Mouse (Mus musculus): ENCODE measurements at regions not wholly inside any gene's neighbourhood (a gene's known extent, or its start where the extent isn't known, plus 50 kb on each side); places are given as distances from the start of the nearest gene placed in this dataset.
A peak's percentile ranks its signal among the peaks of the same experiment; 100 is the strongest.

GRCm38 (mm10) chr16:84646172-84646684, 89.3 kb downstream of the Mrpl39 start:
- Histone ChIP-seq H3K27ac (no peak overlapping the region), H3K4me2 (no peak overlapping the region), H3K4me3 (no peak overlapping the region), H3K4me1 (no peaks in the 10 kb centered on the region), H3K9ac (no peak overlapping the region), H3K36me3 (no peaks in the 10 kb centered on the region), H3K27me3 (no peaks in the 10 kb centered on the region), H3K9me3 (no peaks in the 10 kb centered on the region)
- WGBS: 55% methylated on average over 8 of the region's 8 CpGs
- ATAC-seq (ENCODE audit: insufficient number of reproducible peaks, low FRiP score, low TSS enrichment, low read depth): no peak

GRCm38 (mm10) chr16:84650646-84651045, 84.9 kb downstream of the Mrpl39 start:
- ATAC-seq (ENCODE audit: insufficient number of reproducible peaks, low FRiP score, low TSS enrichment, low read depth): no peak
- Histone ChIP-seq H3K9me3 (no peaks in the 10 kb centered on the region), H3K9ac (no peak overlapping the region), H3K4me1 (no peaks in the 10 kb centered on the region), H3K36me3 (no peaks in the 10 kb centered on the region), H3K27ac (no peak overlapping the region), H3K4me3 (no peak overlapping the region), H3K4me2 (no peak overlapping the region), H3K27me3 (no peaks in the 10 kb centered on the region)
- 74% methylated on average over 1 of the region's 1 CpGs for WGBS

- H3K4me2 ChIP-seq: no peak overlapping the region
- no peaks in the 10 kb centered on the region for H3K9me3 ChIP-seq
- H3K4me3 ChIP-seq: no peak overlapping the region
- H3K36me3 ChIP-seq: no peaks in the 10 kb centered on the region
- ATAC-seq (ENCODE audit: insufficient number of reproducible peaks, low FRiP score, low TSS enrichment, low read depth): no peak
- no peak overlapping the region for H3K27ac ChIP-seq
- no peaks in the 10 kb centered on the region for H3K4me1 ChIP-seq
- no peak overlapping the region for H3K9ac ChIP-seq
- WGBS: 77% methylated on average over 1 of the region's 1 CpGs
- H3K27me3 ChIP-seq: no peaks in the 10 kb centered on the region
Measured at GRCm38 (mm10) chr16:84653873-84654272, 81.7 kb downstream of the Mrpl39 start.

GRCm38 (mm10) chr16:84661879-84662278, 73.7 kb downstream of the Mrpl39 start:
- WGBS: 62% methylated on average over 3 of the region's 3 CpGs
- no peak overlapping the region for H3K4me2 ChIP-seq
- no peaks in the 10 kb centered on the region for H3K4me1 ChIP-seq
- H3K9me3 ChIP-seq: no peaks in the 10 kb centered on the region
- H3K27ac ChIP-seq: no peak overlapping the region
- no peaks in the 10 kb centered on the region for H3K36me3 ChIP-seq
- H3K4me3 ChIP-seq: no peak overlapping the region
- no peak overlapping the region for H3K9ac ChIP-seq
- ATAC-seq (ENCODE audit: insufficient number of reproducible peaks, low FRiP score, low TSS enrichment, low read depth): no peak
- no peaks in the 10 kb centered on the region for H3K27me3 ChIP-seq

- Histone ChIP-seq H3K9ac (no peak overlapping the region), H3K9me3 (no peaks in the 10 kb centered on the region), H3K27me3 (no peaks in the 10 kb centered on the region), H3K4me3 (no peak overlapping the region), H3K4me2 (no peak overlapping the region), H3K36me3 (no peaks in the 10 kb centered on the region), H3K27ac (no peak overlapping the region), H3K4me1 (no peaks in the 10 kb centered on the region)
- WGBS: 69% methylated on average over 4 of the region's 4 CpGs
- ATAC-seq (ENCODE audit: insufficient number of reproducible peaks, low FRiP score, low TSS enrichment, low read depth): 0 out of 2 replicates have a peak, but pooled peaks have one; percentile 40
Measured at GRCm38 (mm10) chr16:84663581-84663980, 72.0 kb downstream of the Mrpl39 start.
